Mouse (Mus musculus) C2C12 (cell line): ENCODE measurements around the gene Loxl3. TPM values are rescaled to one million over a fixed set of nuclear protein-coding genes. Genes with fewer than 3 reads are reported as not detected.

ENCODE experiments used
- H3K27me3 ChIP-seq: one replicate; pipeline ENCODE4 v1.6.1; 2011; ENCODE audit not compliant: control insufficient read depth, insufficient read depth, insufficient read length
- H3K36me3 ChIP-seq: one replicate; pipeline ENCODE4 v1.6.1; 2011; ENCODE audit not compliant: control insufficient read depth, insufficient read depth
- H3K4me3 ChIP-seq: one replicate; pipeline ENCODE4 v1.5.1; 2011; ENCODE audit warnings: mild to moderate bottlenecking, control low read depth; ENCODE audit not compliant: poor library complexity, insufficient read depth, severe bottlenecking
- H3K79me2 ChIP-seq: one replicate; pipeline ENCODE4 v1.6.1; 2011; ENCODE audit not compliant: control insufficient read depth, insufficient read depth
- H3K79me3 ChIP-seq: one replicate; pipeline ENCODE4 v1.6.1; 2011; ENCODE audit warnings: low read depth, control low read depth
- H3ac ChIP-seq: one replicate; pipeline ENCODE3; 2011; ENCODE audit warnings: low read depth; ENCODE audit not compliant: control insufficient read depth, insufficient read length
- CEBPB ChIP-seq: IDR thresholded peaks from one replicate; pipeline ENCODE4 v1.6.1; 2011; ENCODE audit warnings: low read depth, mild to moderate bottlenecking, control low read depth, moderate library complexity
- CTCF ChIP-seq: IDR thresholded peaks from one replicate; pipeline ENCODE4 v1.5.1; 2011; ENCODE audit not compliant: control insufficient read depth, insufficient read depth, insufficient read length
- FOSL1 ChIP-seq: IDR thresholded peaks from one replicate; pipeline ENCODE4 v1.8.0; 2011; ENCODE audit warnings: mild to moderate bottlenecking, low read length; ENCODE audit not compliant: poor library complexity, insufficient read depth, severe bottlenecking
- MAX ChIP-seq: IDR thresholded peaks from one replicate; pipeline ENCODE4 v1.6.1; 2011; ENCODE audit warnings: mild to moderate bottlenecking, control low read depth
- MYOD1 ChIP-seq: IDR thresholded peaks from one replicate; pipeline ENCODE4 v1.6.1; 2011; ENCODE audit warnings: low read depth; ENCODE audit not compliant: control insufficient read depth, insufficient read length
- MYOG ChIP-seq: IDR thresholded peaks from one replicate; pipeline ENCODE4 v1.6.1; 2011; ENCODE audit not compliant: control insufficient read depth, insufficient read length; ENCODE audit errors: extremely low read depth
- USF1 ChIP-seq: IDR thresholded peaks from one replicate; pipeline ENCODE4 v1.6.1; 2011; ENCODE audit warnings: low read depth, mild to moderate bottlenecking, control low read depth, moderate library complexity
- polyA plus RNA-seq: library from polyadenylated mRNA; unstranded; fragments of >200 nt; fragmentation: generic; extraction: Trizol; gene quantifications from one replicate; pipeline ENCODE4 v1.2.1, GENCODE M21; 2012; ENCODE audit warnings: missing spikeins

Loxl3 gene
- polyA plus RNA-seq, 1 experiment, result 23.0 TPM

- H3K79me2 ChIP-seq, result no peaks in the 10 kb centered on the region
- H3K27me3 ChIP-seq, result no peaks in the 10 kb centered on the region
- peaks cover 31% of the 10 kb centered on the region for H3K36me3 ChIP-seq
- H3K4me3 ChIP-seq, result no peak overlapping the region
- H3ac ChIP-seq, result no peak overlapping the region
- TF ChIP-seq CTCF (no peak), USF1 (no peak), CEBPB (no peak), MYOD1 (no peak), MAX (no peak), FOSL1 (no peak), MYOG (no peak)
- H3K79me3 ChIP-seq, result no peaks in the 10 kb centered on the region
Observed at GRCm38 (mm10) chr6:83044742-83045141, 10.8 kb downstream of the Loxl3 start.

DNA sequence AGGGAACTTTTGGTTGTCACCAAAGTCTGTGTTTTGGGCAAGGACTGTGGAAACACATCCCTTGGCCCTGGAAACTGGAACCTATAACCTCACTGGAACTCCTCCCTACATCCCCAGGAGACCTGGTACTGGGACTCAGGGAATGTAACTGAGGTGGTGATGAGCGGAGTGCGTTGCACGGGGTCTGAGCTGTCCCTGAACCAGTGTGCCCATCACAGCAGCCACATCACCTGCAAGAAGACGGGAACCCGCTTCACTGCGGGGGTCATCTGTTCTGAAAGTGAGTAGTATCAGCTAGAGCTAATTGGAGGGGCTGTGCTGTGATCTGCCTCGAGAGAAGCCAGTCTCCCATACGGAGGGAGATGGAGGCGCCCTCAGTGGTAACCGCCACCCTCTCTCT, 15.4 kb downstream of the Loxl3 start:
- TF ChIP-seq MAX, result no peak
- no peak for TF ChIP-seq FOSL1
- TF ChIP-seq MYOG, result no peak
- TF ChIP-seq CTCF, result no peak
- TF ChIP-seq CEBPB, result no peak
- no peak for TF ChIP-seq MYOD1
- no peak for TF ChIP-seq USF1
- H3K79me2 ChIP-seq, result peaks cover 37% of the 10 kb centered on the region
- H3K79me3 ChIP-seq, result peaks cover 22% of the 10 kb centered on the region

DNA sequence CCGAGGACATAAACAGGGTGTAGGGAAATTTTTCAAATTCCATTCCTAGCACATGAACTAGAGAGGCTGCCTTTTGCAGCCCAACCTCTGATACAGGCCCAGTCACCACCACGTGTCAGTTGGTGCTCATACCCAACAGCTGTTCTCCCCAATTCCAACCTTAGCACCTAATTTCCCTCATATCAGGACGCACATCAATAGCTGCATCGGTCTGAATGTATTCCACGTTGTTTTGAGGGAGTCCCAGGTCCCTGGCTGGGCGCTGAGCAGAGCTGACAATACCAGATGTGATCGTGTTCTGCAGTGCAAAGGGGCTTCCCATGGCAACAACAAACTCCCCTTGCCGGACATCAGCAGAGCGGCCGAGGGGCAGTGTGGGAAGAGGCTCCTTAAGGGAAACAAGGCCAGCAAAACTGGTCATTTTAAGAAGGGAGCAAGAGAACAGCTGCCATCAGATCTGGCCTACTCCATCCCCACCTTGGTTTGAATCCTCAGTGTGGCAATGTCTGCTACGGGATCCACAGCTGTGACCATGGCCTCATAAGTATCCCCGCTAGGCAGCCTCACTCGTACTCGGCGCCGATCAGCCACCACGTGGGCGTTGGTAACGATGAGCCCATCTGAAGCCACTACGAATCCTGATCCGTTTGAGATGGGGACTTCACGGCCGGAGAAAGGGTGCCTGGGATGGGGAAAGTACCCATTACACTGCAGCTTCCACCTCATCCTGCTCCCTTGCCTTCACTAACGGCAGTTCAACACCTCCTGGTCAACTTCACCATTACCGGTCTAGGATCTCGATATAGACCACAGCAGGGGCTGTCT, 19.4 kb downstream of the Loxl3 start:
- Histone ChIP-seq H3K36me3 (peaks cover 48% of the 10 kb centered on the region), H3K27me3 (no peaks in the 10 kb centered on the region), H3ac (peak overlapping the region; percentile 92), H3K4me3 (peak overlapping the region; percentile 99), H3K79me2 (peaks cover 62% of the 10 kb centered on the region), H3K79me3 (peaks cover 41% of the 10 kb centered on the region)
- peak; percentile 94 for TF ChIP-seq MAX
- no peak for TF ChIP-seq CTCF
- TF ChIP-seq MYOD1, result peak; percentile 71
- peak; percentile 74 for TF ChIP-seq USF1

More for the DNA sequence above, 15.4 kb downstream of the Loxl3 start:
- Histone ChIP-seq H3ac (no peak overlapping the region), H3K27me3 (no peaks in the 10 kb centered on the region), H3K36me3 (peaks cover 23% of the 10 kb centered on the region), H3K4me3 (no peak overlapping the region)

- H3K27me3 ChIP-seq, result no peaks in the 10 kb centered on the region
- H3K79me3 ChIP-seq, result peaks cover 41% of the 10 kb centered on the region
- H3K4me3 ChIP-seq, result peak within 1 kb of the TSS; percentile 99
- TF ChIP-seq MAX (peak; percentile 94), CEBPB (no peak)
- peaks cover 62% of the 10 kb centered on the region for H3K79me2 ChIP-seq
- H3ac ChIP-seq, result peak within 1 kb of the TSS; percentile 97
- H3K36me3 ChIP-seq, result peaks cover 48% of the 10 kb centered on the region
Observed at GRCm38 (mm10) chr6:83054074-83054851, 20.3 kb downstream of the Loxl3 start, which contains the start of gene Aup1. Gene Aup1, plus strand, starts transcription at chr6:83054521.

- H3K36me3 ChIP-seq, result peaks cover 48% of the 10 kb centered on the region
- H3ac ChIP-seq, result peak within 1 kb of the TSS; percentile 97
- TF ChIP-seq CEBPB (no peak), CTCF (peak; percentile 47), MAX (no peak)
- peak within 1 kb of the TSS; percentile 99 for H3K4me3 ChIP-seq
- peaks cover 62% of the 10 kb centered on the region for H3K79me2 ChIP-seq
- H3K79me3 ChIP-seq, result peaks cover 41% of the 10 kb centered on the region
- no peaks in the 10 kb centered on the region for H3K27me3 ChIP-seq
Observed at GRCm38 (mm10) chr6:83054871-83055431, 21.0 kb downstream of the Loxl3 start, which contains the start of gene Htra2. Gene Htra2, minus strand, starts transcription at chr6:83055273.
